In the genomic region with DNA sequence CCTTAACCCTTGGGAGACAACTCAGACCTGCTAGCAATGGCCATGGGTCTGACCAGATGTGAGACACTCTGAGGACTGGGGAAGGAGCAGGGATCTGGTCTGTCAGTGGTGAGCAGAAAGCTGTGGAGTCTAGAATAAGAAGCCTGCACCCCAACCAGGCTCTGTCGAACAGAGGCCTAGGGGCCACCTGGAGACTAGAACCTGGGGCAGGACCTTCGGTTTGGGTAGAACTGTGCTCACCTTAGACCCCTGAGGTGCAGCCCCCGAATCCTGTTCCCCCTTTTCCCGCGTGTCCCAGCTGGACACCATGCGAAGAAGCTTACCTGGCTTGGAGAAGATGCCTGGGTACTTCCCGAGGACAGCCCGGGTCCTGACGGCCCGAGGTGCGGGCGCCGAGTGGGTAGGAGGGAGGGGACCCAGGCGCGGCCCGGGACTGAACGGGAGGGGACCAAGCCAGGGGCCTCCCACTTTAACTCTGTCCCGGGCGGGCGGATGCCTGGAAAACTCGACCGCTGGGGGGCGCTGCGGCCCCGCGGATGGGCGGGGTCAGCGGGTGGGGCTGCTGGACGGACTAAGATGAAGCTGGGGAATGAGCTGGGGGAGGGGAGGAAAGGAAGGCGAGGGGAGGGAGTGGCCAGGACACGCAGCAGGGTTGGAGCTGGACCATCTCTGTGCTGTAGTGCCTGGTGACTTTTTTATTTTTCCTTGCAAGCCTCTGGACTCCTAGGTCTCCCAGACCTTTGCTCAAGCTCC, we compare ENCODE assay signal across 7 mouse cellular contexts. TPM values are rescaled to one million over a fixed set of nuclear protein-coding genes. Genes with fewer than 3 reads are reported as not detected.
DNase-seq lines count a peak whose midpoint lies in the region; ATAC-seq and TF ChIP-seq lines count a peak whose summit lies in the region.

Gene Col6a2 (minus strand): TSS at position 703 of the 753 bp plus-strand sequence.

- H3K4me1 ChIP-seq in intestine, postnatal 0 days (replicated peaks; ENCODE audit: control insufficient read depth, insufficient read depth, low read length): no peaks in the 10 kb centered on the region
- peaks cover 8% of the 10 kb centered on the region for H3K4me1 ChIP-seq in midbrain, embryonic 13.5 days (replicated peaks)

- H3K9ac ChIP-seq in intestine, postnatal 0 days (ENCODE audit: low read depth, low read length): peak within 1 kb of the TSS; percentile 59
- H3K9ac ChIP-seq in midbrain, embryonic 13.5 days (replicated peaks): peak within 1 kb of the TSS; percentile 48

- H3K36me3 ChIP-seq in intestine, postnatal 0 days (ENCODE audit: control insufficient read depth, insufficient read depth): no peaks in the 10 kb centered on the region
- H3K36me3 ChIP-seq in midbrain, embryonic 13.5 days: no peaks in the 10 kb centered on the region

- peak within 1 kb of the TSS; percentile 51 for H3K4me3 ChIP-seq in intestine, postnatal 0 days (ENCODE audit: low read depth, low read length)
- peak within 1 kb of the TSS; percentile 36 for H3K4me3 ChIP-seq in midbrain, embryonic 13.5 days (replicated peaks)

- WGBS in intestine, postnatal 0 days: 2% methylated on average over 29 of the region's 31 CpGs
- 3% methylated on average over 31 of the region's 31 CpGs for WGBS in midbrain, embryonic 13.5 days

- H3K27ac ChIP-seq in intestine, postnatal 0 days (ENCODE audit: low read depth, low read length): peak within 1 kb of the TSS; percentile 41
- no peak within 1 kb of the TSS for H3K27ac ChIP-seq in midbrain, embryonic 13.5 days

- ATAC-seq in intestine, postnatal 0 days: peak; percentile 83
- ATAC-seq in midbrain, embryonic 13.5 days: peak; percentile 85

- TF ChIP-seq CTCF in intestine, postnatal 0 days (IDR thresholded peaks at IDR 0.05; ENCODE audit: low read depth): peak; percentile 83

- intact Hi-C loops in left cerebral cortex, postnatal 36 days (cut with DNase I): loop anchor here (2.0 to 10.0 kb wide), 2 partner anchors 112 to 168 kb away; no protein-coding TSS in a partner anchor

- DNase-seq in adrenal gland, adult 2 months: peak; percentile 87
- peak; percentile 91 for DNase-seq in embryo, embryonic 11 days
- no peak for DNase-seq in gonadal fat pad, adult 2 months (ENCODE audit: low read depth)
- DNase-seq in left cerebral cortex, postnatal 36 days (ENCODE audit: low spot score in 2 of 2): peak; percentile 74 to 75
- DNase-seq in spleen, postnatal 4 days (ENCODE audit: low spot score in 2 of 2): peak; percentile 57 to 80

- H3K27me3 ChIP-seq in intestine, postnatal 0 days (replicated peaks; ENCODE audit: control insufficient read depth, insufficient read depth, low read length): no peaks in the 10 kb centered on the region
- no peaks in the 10 kb centered on the region; the same call in 1 of the 2 replicates for H3K27me3 ChIP-seq in midbrain, embryonic 13.5 days

- H3K9me3 ChIP-seq in intestine, postnatal 0 days (ENCODE audit: control insufficient read depth): no peaks in the 10 kb centered on the region
- no peaks in the 10 kb centered on the region for H3K9me3 ChIP-seq in midbrain, embryonic 13.5 days

- H3K4me2 ChIP-seq in intestine, postnatal 0 days (replicated peaks; ENCODE audit: low read depth): peak within 1 kb of the TSS; percentile 55
- peak within 1 kb of the TSS; percentile 65 for H3K4me2 ChIP-seq in midbrain, embryonic 13.5 days (replicated peaks)

RNA-seq across cellular contexts. Expression of gene Col6a2, which starts in this region (rescaled TPM):
- total RNA-seq in adrenal gland, adult 2 months (2021): 10 to 100 TPM; 27.6 to 44.6 TPM
- 46.9 and 47.6 TPM in 2 replicates for polyA plus RNA-seq in adrenal gland, adult 2 months (2012; rRNA removed)
- polyA plus RNA-seq in gonadal fat pad, adult 2 months (2012; rRNA removed): 308 and 385 TPM in 2 replicates
- 99.2 and 101 TPM in 2 replicates for polyA plus RNA-seq in intestine, postnatal 0 days (2015; fragmentation: Nextera tagmentation; extraction: Ambion mirVana)
- total RNA-seq in left cerebral cortex, postnatal 36 days (2021): 10 to 100 TPM in 1 of 2 experiments, 1 to 10 TPM in 1; 7.4 to 10.1 TPM
- polyA plus RNA-seq in midbrain, embryonic 13.5 days (2015; fragmentation: Nextera tagmentation; extraction: Ambion mirVana): 9.5 and 12.5 TPM in 2 replicates
